Mouse (Mus musculus): Measurements from ENCODE around the gene Pnkd. TPM values are rescaled to one million over a fixed set of nuclear protein-coding genes. Genes with fewer than 3 reads are reported as not detected.

Gene Pnkd
- polyA plus RNA-seq, 1 experiment from 2014 or later, result 225 TPM

GRCm38 (mm10) chr1:74375561-74375960, 90.8 kb downstream of the Pnkd start:
- H3K4me2 ChIP-seq, result no peak overlapping the region
- H3K27me3 ChIP-seq (ENCODE audit: control insufficient read depth, insufficient read depth, low read length), result no peaks in the 10 kb centered on the region
- H3K27ac ChIP-seq (ENCODE audit: low read depth, low read length), result no peak overlapping the region
- no peaks in the 10 kb centered on the region for H3K36me3 ChIP-seq (ENCODE audit: control insufficient read depth, insufficient read depth, low read length)
- H3K9ac ChIP-seq (ENCODE audit: low read depth, low read length), result no peak overlapping the region
- no peaks in the 10 kb centered on the region for H3K9me3 ChIP-seq (replicated peaks; ENCODE audit: control insufficient read depth, low read length)
- WGBS (ENCODE audit: insufficient replicate concordance), result 75% methylated on average over 10 of the region's 10 CpGs
- no peak overlapping the region for H3K4me3 ChIP-seq (ENCODE audit: low read depth, low read length)
- H3K4me1 ChIP-seq (ENCODE audit: control insufficient read depth, insufficient read depth, low read length), result no peaks in the 10 kb centered on the region
- ATAC-seq (replicated peaks; ENCODE audit: insufficient number of reproducible peaks, low FRiP score, low TSS enrichment), result no peak

DNA sequence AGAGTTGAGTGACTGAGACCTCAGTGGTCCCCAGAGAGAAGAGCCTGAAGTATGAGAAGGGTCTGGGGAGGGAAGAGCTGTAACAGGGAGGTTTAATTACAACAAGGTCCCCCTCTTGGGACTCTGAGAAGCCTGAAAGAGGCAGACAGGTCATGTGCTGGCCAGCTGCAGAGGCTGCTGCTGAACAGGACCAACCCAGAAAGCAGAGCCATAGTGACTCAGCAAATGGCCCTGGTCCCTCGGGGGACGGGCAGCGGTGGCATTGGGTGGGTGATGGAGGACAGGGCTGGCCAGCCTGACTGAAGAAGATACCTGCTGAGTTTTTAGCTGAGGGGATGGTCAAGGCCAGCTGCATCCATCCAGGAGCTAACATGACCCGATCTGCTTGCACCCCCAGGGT, 91.7 kb downstream of the Pnkd start:
- WGBS (ENCODE audit: insufficient replicate concordance), result 79% methylated on average over 4 of the region's 4 CpGs
- Histone ChIP-seq H3K27me3 (ENCODE audit: control insufficient read depth, insufficient read depth, low read length) (no peaks in the 10 kb centered on the region), H3K36me3 (ENCODE audit: control insufficient read depth, insufficient read depth, low read length) (no peaks in the 10 kb centered on the region), H3K9me3 (replicated peaks; ENCODE audit: control insufficient read depth, low read length) (no peaks in the 10 kb centered on the region), H3K27ac (ENCODE audit: low read depth, low read length) (no peak overlapping the region), H3K4me3 (ENCODE audit: low read depth, low read length) (no peak overlapping the region), H3K4me1 (ENCODE audit: control insufficient read depth, insufficient read depth, low read length) (no peaks in the 10 kb centered on the region), H3K4me2 (no peak overlapping the region), H3K9ac (ENCODE audit: low read depth, low read length) (no peak overlapping the region)
- ATAC-seq (replicated peaks; ENCODE audit: insufficient number of reproducible peaks, low FRiP score, low TSS enrichment), result no peak

DNA sequence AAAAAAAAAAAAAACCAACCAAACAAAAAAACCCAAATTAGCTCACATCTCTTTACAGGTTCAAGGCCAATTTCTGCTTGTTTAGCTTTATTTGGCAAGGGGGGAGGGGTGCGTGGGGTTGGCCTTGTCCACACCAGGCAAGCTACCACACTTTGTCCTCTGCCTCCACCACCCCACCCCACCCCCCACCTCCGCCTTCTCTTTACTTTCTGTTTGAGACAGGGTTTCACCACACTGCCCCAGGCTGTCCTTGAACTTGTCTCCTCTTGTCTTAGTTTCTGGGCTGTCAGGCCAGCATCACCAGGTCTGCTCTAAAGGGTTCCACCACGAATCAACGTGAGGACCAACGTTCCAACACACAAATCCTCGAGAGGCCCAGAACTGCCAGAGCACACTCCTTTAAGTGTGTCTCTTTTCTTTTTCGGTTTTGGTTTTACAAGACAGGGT, 94.4 kb downstream of the Pnkd start:
- H3K27me3 ChIP-seq (ENCODE audit: control insufficient read depth, insufficient read depth, low read length), result no peaks in the 10 kb centered on the region
- 75% methylated on average over 7 of the region's 7 CpGs for WGBS (ENCODE audit: insufficient replicate concordance)
- H3K9me3 ChIP-seq (replicated peaks; ENCODE audit: control insufficient read depth, low read length), result no peaks in the 10 kb centered on the region
- H3K4me1 ChIP-seq (ENCODE audit: control insufficient read depth, insufficient read depth, low read length), result no peaks in the 10 kb centered on the region; the same call in 1 of the 2 replicates
- H3K4me2 ChIP-seq, result no peak overlapping the region
- no peak overlapping the region for H3K27ac ChIP-seq (ENCODE audit: low read depth, low read length)
- no peak overlapping the region for H3K9ac ChIP-seq (ENCODE audit: low read depth, low read length)
- H3K36me3 ChIP-seq (ENCODE audit: control insufficient read depth, insufficient read depth, low read length), result no peaks in the 10 kb centered on the region
- H3K4me3 ChIP-seq (ENCODE audit: low read depth, low read length), result no peak overlapping the region
- no peak for ATAC-seq (replicated peaks; ENCODE audit: insufficient number of reproducible peaks, low FRiP score, low TSS enrichment)

DNA sequence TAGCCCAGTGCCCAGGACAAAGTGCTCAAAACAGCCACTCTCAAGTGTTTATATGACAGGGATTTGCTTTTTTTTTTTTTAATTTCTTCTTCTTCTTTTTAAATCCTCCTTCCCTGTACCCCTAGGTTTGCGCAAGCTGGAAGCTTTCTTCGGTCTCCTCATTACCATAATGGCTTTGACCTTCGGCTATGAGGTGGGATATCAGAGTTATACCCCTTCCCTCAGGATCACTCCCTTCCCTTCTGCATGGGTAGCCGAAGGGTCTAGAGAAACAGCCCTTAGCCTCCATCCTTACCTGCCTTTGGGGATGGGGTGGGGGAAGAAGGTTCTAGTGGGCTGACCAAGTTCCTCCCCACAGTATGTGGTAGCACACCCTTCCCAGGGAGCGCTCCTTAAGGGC, 95.8 kb downstream of the Pnkd start:
- no peak overlapping the region for H3K4me3 ChIP-seq (ENCODE audit: low read depth, low read length)
- 80% methylated on average over 5 of the region's 5 CpGs for WGBS (ENCODE audit: insufficient replicate concordance)
- H3K27ac ChIP-seq (ENCODE audit: low read depth, low read length), result no peak overlapping the region
- no peaks in the 10 kb centered on the region for H3K9me3 ChIP-seq (replicated peaks; ENCODE audit: control insufficient read depth, low read length)
- no peaks in the 10 kb centered on the region for H3K27me3 ChIP-seq (ENCODE audit: control insufficient read depth, insufficient read depth, low read length)
- H3K4me1 ChIP-seq (ENCODE audit: control insufficient read depth, insufficient read depth, low read length), result no peaks in the 10 kb centered on the region; the same call in 1 of the 2 replicates
- H3K4me2 ChIP-seq, result no peak overlapping the region
- no peaks in the 10 kb centered on the region for H3K36me3 ChIP-seq (ENCODE audit: control insufficient read depth, insufficient read depth, low read length)
- no peak overlapping the region for H3K9ac ChIP-seq (ENCODE audit: low read depth, low read length)
- ATAC-seq (replicated peaks; ENCODE audit: insufficient number of reproducible peaks, low FRiP score, low TSS enrichment), result no peak

GRCm38 (mm10) chr1:74381588-74382021, 96.9 kb downstream of the Pnkd start:
- H3K4me3 ChIP-seq (ENCODE audit: low read depth, low read length), result no peak overlapping the region
- no peaks in the 10 kb centered on the region for H3K9me3 ChIP-seq (replicated peaks; ENCODE audit: control insufficient read depth, low read length)
- no peak overlapping the region for H3K4me2 ChIP-seq
- H3K27me3 ChIP-seq (ENCODE audit: control insufficient read depth, insufficient read depth, low read length), result no peaks in the 10 kb centered on the region
- no peak overlapping the region for H3K27ac ChIP-seq (ENCODE audit: low read depth, low read length)
- H3K4me1 ChIP-seq (ENCODE audit: control insufficient read depth, insufficient read depth, low read length), result no peaks in the 10 kb centered on the region; the same call in 1 of the 2 replicates
- H3K9ac ChIP-seq (ENCODE audit: low read depth, low read length), result no peak overlapping the region
- no peak for ATAC-seq (replicated peaks; ENCODE audit: insufficient number of reproducible peaks, low FRiP score, low TSS enrichment)
- WGBS (ENCODE audit: insufficient replicate concordance), result 83% methylated on average over 10 of the region's 10 CpGs
- H3K36me3 ChIP-seq (ENCODE audit: control insufficient read depth, insufficient read depth, low read length), result no peaks in the 10 kb centered on the region

DNA sequence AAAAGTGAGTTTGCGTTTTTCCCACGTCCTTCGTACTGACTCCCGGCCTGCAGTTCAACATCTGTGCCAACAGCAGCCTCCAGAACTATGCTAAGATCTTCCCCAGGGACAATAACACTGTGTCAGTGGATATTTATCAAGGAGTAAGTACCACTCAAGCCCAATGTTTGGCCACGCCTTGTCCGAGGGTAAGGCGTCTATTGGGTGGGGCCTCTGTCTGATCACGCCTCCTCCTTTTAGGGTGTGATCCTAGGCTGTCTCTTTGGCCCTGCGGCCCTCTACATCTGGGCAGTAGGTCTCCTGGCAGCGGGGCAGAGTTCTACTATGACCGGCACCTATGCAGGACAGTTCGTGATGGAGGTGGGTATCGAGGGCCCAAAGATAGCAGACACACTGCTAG, 98.7 kb downstream of the Pnkd start:
- H3K4me3 ChIP-seq (ENCODE audit: low read depth, low read length), result no peak overlapping the region
- 78% methylated on average over 13 of the region's 13 CpGs for WGBS (ENCODE audit: insufficient replicate concordance)
- H3K27ac ChIP-seq (ENCODE audit: low read depth, low read length), result no peak overlapping the region
- H3K36me3 ChIP-seq (ENCODE audit: control insufficient read depth, insufficient read depth, low read length), result no peaks in the 10 kb centered on the region
- H3K9me3 ChIP-seq (replicated peaks; ENCODE audit: control insufficient read depth, low read length), result no peaks in the 10 kb centered on the region
- no peak for ATAC-seq (replicated peaks; ENCODE audit: insufficient number of reproducible peaks, low FRiP score, low TSS enrichment)
- H3K27me3 ChIP-seq (ENCODE audit: control insufficient read depth, insufficient read depth, low read length), result no peaks in the 10 kb centered on the region
- H3K4me2 ChIP-seq, result no peak overlapping the region
- H3K4me1 ChIP-seq (ENCODE audit: control insufficient read depth, insufficient read depth, low read length), result no peaks in the 10 kb centered on the region; the same call in 1 of the 2 replicates
- no peak overlapping the region for H3K9ac ChIP-seq (ENCODE audit: low read depth, low read length)

DNA sequence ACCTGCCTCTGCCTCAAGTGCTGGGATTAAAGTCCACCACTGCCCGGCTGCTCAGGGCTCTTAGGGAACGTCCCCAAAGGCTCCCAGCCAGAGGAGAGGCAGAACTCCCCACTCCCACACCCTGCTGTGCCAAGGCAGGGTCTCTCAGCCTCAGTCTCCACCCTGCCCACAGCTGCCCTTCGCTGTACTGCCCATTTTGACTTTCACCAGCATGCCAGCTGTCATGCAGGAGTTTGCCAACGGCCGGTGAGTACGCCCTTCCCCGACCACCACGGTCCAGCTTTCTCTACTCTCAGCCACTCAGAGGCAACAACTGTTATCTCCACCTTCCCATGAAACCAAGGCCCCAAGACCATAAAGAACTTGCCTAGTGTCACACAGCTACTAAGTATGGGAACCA, 99.8 kb downstream of the Pnkd start:
- H3K36me3 ChIP-seq (ENCODE audit: control insufficient read depth, insufficient read depth, low read length), result no peaks in the 10 kb centered on the region
- no peak for ATAC-seq (replicated peaks; ENCODE audit: insufficient number of reproducible peaks, low FRiP score, low TSS enrichment)
- H3K9me3 ChIP-seq (replicated peaks; ENCODE audit: control insufficient read depth, low read length), result no peaks in the 10 kb centered on the region
- no peak overlapping the region for H3K27ac ChIP-seq (ENCODE audit: low read depth, low read length)
- H3K27me3 ChIP-seq (ENCODE audit: control insufficient read depth, insufficient read depth, low read length), result no peaks in the 10 kb centered on the region
- H3K4me2 ChIP-seq, result no peak overlapping the region
- 82% methylated on average over 8 of the region's 8 CpGs for WGBS (ENCODE audit: insufficient replicate concordance)
- H3K4me1 ChIP-seq (ENCODE audit: control insufficient read depth, insufficient read depth, low read length), result peaks cover 2% of the 10 kb centered on the region; the same call in 1 of the 2 replicates
- no peak overlapping the region for H3K9ac ChIP-seq (ENCODE audit: low read depth, low read length)
- H3K4me3 ChIP-seq (ENCODE audit: low read depth, low read length), result no peak overlapping the region

DNA sequence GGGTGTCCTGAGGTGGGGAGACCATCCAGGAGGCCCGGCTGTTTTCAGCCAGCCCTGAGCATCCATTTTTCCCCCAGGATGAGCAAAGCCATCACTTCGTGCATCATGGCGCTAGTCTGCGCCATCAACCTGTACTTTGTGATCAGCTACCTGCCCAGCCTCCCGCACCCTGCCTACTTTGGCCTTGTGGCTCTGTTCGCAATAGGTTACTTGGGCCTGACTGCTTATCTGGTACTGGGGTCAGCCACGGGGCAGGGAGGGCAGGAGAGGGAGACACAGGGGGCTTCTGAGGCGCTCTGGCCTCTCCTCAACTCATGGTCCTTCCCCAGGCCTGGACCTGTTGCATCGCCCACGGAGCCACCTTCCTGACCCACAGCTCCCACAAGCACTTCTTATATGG, 100.3 kb downstream of the Pnkd start:
- Histone ChIP-seq H3K9me3 (replicated peaks; ENCODE audit: control insufficient read depth, low read length) (no peaks in the 10 kb centered on the region), H3K27me3 (ENCODE audit: control insufficient read depth, insufficient read depth, low read length) (no peaks in the 10 kb centered on the region), H3K4me2 (no peak overlapping the region), H3K4me1 (ENCODE audit: control insufficient read depth, insufficient read depth, low read length) (peaks cover 7% of the 10 kb centered on the region; the same call in 1 of the 2 replicates), H3K36me3 (ENCODE audit: control insufficient read depth, insufficient read depth, low read length) (no peaks in the 10 kb centered on the region), H3K4me3 (ENCODE audit: low read depth, low read length) (no peak overlapping the region), H3K27ac (ENCODE audit: low read depth, low read length) (no peak overlapping the region), H3K9ac (ENCODE audit: low read depth, low read length) (no peak overlapping the region)
- no peak for ATAC-seq (replicated peaks; ENCODE audit: insufficient number of reproducible peaks, low FRiP score, low TSS enrichment)
- 79% methylated on average over 10 of the region's 10 CpGs for whole genome bisulfite sequencing (ENCODE audit: insufficient replicate concordance)

- no peak for ATAC-seq (replicated peaks; ENCODE audit: insufficient number of reproducible peaks, low FRiP score, low TSS enrichment)
- H3K4me3 ChIP-seq (ENCODE audit: low read depth, low read length), result no peak overlapping the region
- H3K4me2 ChIP-seq, result no peak overlapping the region
- H3K9me3 ChIP-seq (replicated peaks; ENCODE audit: control insufficient read depth, low read length), result no peaks in the 10 kb centered on the region
- H3K9ac ChIP-seq (ENCODE audit: low read depth, low read length), result no peak overlapping the region
- H3K36me3 ChIP-seq (ENCODE audit: control insufficient read depth, insufficient read depth, low read length), result no peaks in the 10 kb centered on the region
- peaks cover 11% of the 10 kb centered on the region; the same call in 1 of the 2 replicates for H3K4me1 ChIP-seq (ENCODE audit: control insufficient read depth, insufficient read depth, low read length)
- no peak overlapping the region for H3K27ac ChIP-seq (ENCODE audit: low read depth, low read length)
- whole genome bisulfite sequencing (ENCODE audit: insufficient replicate concordance), result 84% methylated on average over 8 of the region's 8 CpGs
- H3K27me3 ChIP-seq (ENCODE audit: control insufficient read depth, insufficient read depth, low read length), result no peaks in the 10 kb centered on the region
Measured at GRCm38 (mm10) chr1:74385531-74385930, 100.8 kb downstream of the Pnkd start.
